Mouse (Mus musculus) liver, postnatal 0 days (tissue): ENCODE results near the gene Gm21411.

Experiments
- CTCF ChIP-seq: sonication (generic); IDR thresholded peaks from 2 replicates; pipeline ENCODE4 v1.5.1; 2016; ENCODE audit warnings: antibody characterized with exemption, low read depth
- EP300 ChIP-seq: IDR thresholded peaks from 2 replicates; pipeline ENCODE4 v1.6.1; 2016; ENCODE audit warnings: antibody characterized with exemption, low read depth, mild to moderate bottlenecking

DNA sequence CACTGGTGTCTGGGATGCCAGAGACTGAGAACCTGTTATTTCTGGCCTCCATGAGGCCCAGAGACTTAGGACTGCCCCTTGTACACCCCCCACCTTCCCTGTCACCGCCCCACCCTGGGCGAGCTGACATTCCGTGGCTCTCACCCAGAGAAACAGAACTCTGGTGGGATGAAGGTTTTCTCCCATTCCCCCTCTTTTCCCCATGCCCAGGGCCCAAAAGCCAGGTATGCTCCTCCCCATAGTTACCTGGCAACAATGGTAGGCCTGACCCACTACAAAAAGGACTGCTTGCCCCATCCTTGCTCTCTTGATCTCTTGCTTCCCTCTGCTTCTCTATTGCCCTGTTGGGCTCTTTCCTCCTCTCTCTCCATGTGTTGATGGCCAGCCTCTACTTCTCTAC, 5.8 kb upstream of the Gm21411 start:
- TF ChIP-seq CTCF (no peak), EP300 (no peak)
